Comparison of ENCODE assay signal across 21 mouse cellular contexts in genomic region chr6:99429378-99430131, GRCm38 (mm10).
"Had no signal": no experiment of that assay in that cellular context is flagged by ENCODE, and none has a peak within 500 bp of the region (broad histone marks: within the 10 kb centered on the region; RNA-seq: fewer than 3 reads in every experiment).

No protein-coding gene starts in this region.

- H3K4me3 ChIP-seq: kidney, embryonic 15.5 days; limb, embryonic 10.5 days; limb, embryonic 13.5 days; liver, embryonic 12.5 days; liver, embryonic 15.5 days; lung, embryonic 15.5 days; midbrain, embryonic 12.5 days; midbrain, embryonic 15.5 days; myocyte; neural tube, embryonic 13.5 days had no signal

- H3K4me1 ChIP-seq: liver, embryonic 12.5 days; liver, embryonic 15.5 days had no signal

- H3K27me3 ChIP-seq: kidney, embryonic 15.5 days; limb, embryonic 13.5 days; liver, embryonic 12.5 days; liver, embryonic 15.5 days; lung, embryonic 15.5 days; midbrain, embryonic 12.5 days; midbrain, embryonic 15.5 days; neural tube, embryonic 13.5 days had no signal

- DNase-seq: kidney, adult 11 months; kidney, adult 8-10 months; kidney, postnatal 10 days; kidney, postnatal 36 days; liver; lung, adult 18-20 months; lung, postnatal 14 days; right cerebral cortex, postnatal 25 days; spleen, adult 18-20 months had no signal

- ATAC-seq: liver, embryonic 12.5 days; midbrain, embryonic 15.5 days had no signal

- H3K36me3 ChIP-seq: limb, embryonic 10.5 days; midbrain, embryonic 12.5 days; midbrain, embryonic 15.5 days had no signal

- H3K27ac ChIP-seq: kidney, embryonic 15.5 days; limb, embryonic 10.5 days; limb, embryonic 13.5 days; liver, embryonic 12.5 days; liver, embryonic 15.5 days; lung, embryonic 15.5 days; macrophage; midbrain, embryonic 12.5 days; midbrain, embryonic 15.5 days; neural tube, embryonic 13.5 days; stomach, postnatal 0 days had no signal
